Mouse (Mus musculus) small intestine, adult 2 months (tissue): ENCODE data around the gene Spc25.

Experiments
- CTCF ChIP-seq: fragments of 200-500 bp; IDR thresholded peaks from 2 replicates; pipeline ENCODE4 v1.5.1; 2012; ENCODE audit warnings: low read depth, mild to moderate bottlenecking, control low read depth, inconsistent platforms, low read length, moderate library complexity, mixed read lengths; ENCODE audit not compliant: insufficient replicate concordance, insufficient read length; ENCODE audit errors: extremely low read depth
- POLR2A ChIP-seq: fragments of 200-500 bp; IDR thresholded peaks from 2 replicates; pipeline ENCODE4 v1.6.1; 2012; ENCODE audit warnings: low read depth, mild to moderate bottlenecking, control low read depth, inconsistent platforms, low read length, moderate library complexity

- TF ChIP-seq CTCF (no peak), POLR2A (no peak)
These were observed 17.3 kb downstream of the Spc25 start for GRCm38 (mm10) chr2:69188732-69189131.
